Mouse (Mus musculus) liver, adult 2 months (tissue): ENCODE results near the gene Fbxo27.

Source experiments
- CTCF ChIP-seq: fragments of 200-500 bp; IDR thresholded peaks from 2 replicates; pipeline ENCODE4 v1.5.1; 2011; ENCODE audit warnings: low read depth, low read length, control low read depth
- POLR2A ChIP-seq: fragments of 200-500 bp; IDR thresholded peaks from 2 replicates; pipeline ENCODE4 v1.6.1; 2011; ENCODE audit warnings: low read length, control low read depth; ENCODE audit not compliant: insufficient read depth; ENCODE audit errors: extremely low read depth

GRCm38 (mm10) chr7:28694966-28695511 is 2.4 kb downstream of the Fbxo27 start:
- no peak for TF ChIP-seq POLR2A
- TF ChIP-seq CTCF, result no peak
